Mouse (Mus musculus): Measurements from ENCODE around the gene Ubap1l. TPM values are rescaled to one million over a fixed set of nuclear protein-coding genes. Genes with fewer than 3 reads are reported as not detected.

Gene Ubap1l
- polyA plus RNA-seq, 1 experiment: 0.43 TPM

GRCm38 (mm10) chr9:65386373-65387140, 25.7 kb downstream of the Ubap1l start:
- no peak for TF ChIP-seq CTCF (IDR thresholded peaks at IDR 0.05; ENCODE audit: extremely low read depth, insufficient read length, insufficient replicate concordance, low read depth, low read length)
- TF ChIP-seq POLR2A (IDR thresholded peaks at IDR 0.05; ENCODE audit: low read depth, low read length): no peak
- no peak overlapping the region for H3K27ac ChIP-seq (ENCODE audit: insufficient read depth, low read depth, low read length)
- H3K4me3 ChIP-seq (ENCODE audit: low read depth, low read length): no peak overlapping the region
- peaks cover 10% of the 10 kb centered on the region; the same call in 1 of the 2 replicates for H3K27me3 ChIP-seq (ENCODE audit: control insufficient read depth, insufficient read depth, low read length)
- WGBS: 48% methylated on average over 8 of the region's 8 CpGs
- peaks cover 6% of the 10 kb centered on the region for H3K4me1 ChIP-seq (ENCODE audit: control insufficient read depth, insufficient read depth, insufficient read length, low read length)
- H3K36me3 ChIP-seq (ENCODE audit: control insufficient read depth, insufficient read depth, low read length): no peaks in the 10 kb centered on the region

GRCm38 (mm10) chr9:65390752-65391612, 30.1 kb downstream of the Ubap1l start:
- Histone ChIP-seq H3K27me3 (ENCODE audit: control insufficient read depth, insufficient read depth, low read length) (peaks cover 10% of the 10 kb centered on the region; the same call in 1 of the 2 replicates), H3K36me3 (ENCODE audit: control insufficient read depth, insufficient read depth, low read length) (no peaks in the 10 kb centered on the region), H3K27ac (ENCODE audit: insufficient read depth, low read depth, low read length) (no peak overlapping the region), H3K4me1 (ENCODE audit: control insufficient read depth, insufficient read depth, insufficient read length, low read length) (peaks cover 6% of the 10 kb centered on the region), H3K4me3 (ENCODE audit: low read depth, low read length) (peak overlapping the region; percentile 66)
- TF ChIP-seq CTCF (IDR thresholded peaks at IDR 0.05; ENCODE audit: extremely low read depth, insufficient read length, insufficient replicate concordance, low read depth, low read length) (no peak), POLR2A (IDR thresholded peaks at IDR 0.05; ENCODE audit: low read depth, low read length) (no peak)
- 13% methylated on average over 95 of the region's 96 CpGs for WGBS

GRCm38 (mm10) chr9:65391613-65391964, 30.7 kb downstream of the Ubap1l start, which contains the start of gene Kbtbd13:
Gene Kbtbd13 (minus strand): TSS chr9:65391652.
- Histone ChIP-seq H3K4me1 (ENCODE audit: control insufficient read depth, insufficient read depth, insufficient read length, low read length) (peaks cover 6% of the 10 kb centered on the region), H3K4me3 (ENCODE audit: low read depth, low read length) (peak within 1 kb of the TSS; percentile 66), H3K36me3 (ENCODE audit: control insufficient read depth, insufficient read depth, low read length) (no peaks in the 10 kb centered on the region), H3K27ac (ENCODE audit: insufficient read depth, low read depth, low read length) (no peak within 1 kb of the TSS), H3K27me3 (ENCODE audit: control insufficient read depth, insufficient read depth, low read length) (peaks cover 10% of the 10 kb centered on the region; the same call in 1 of the 2 replicates)
- 30% methylated on average over 8 of the region's 8 CpGs for WGBS
- no peak for TF ChIP-seq CTCF (IDR thresholded peaks at IDR 0.05; ENCODE audit: extremely low read depth, insufficient read length, insufficient replicate concordance, low read depth, low read length)
- no peak for TF ChIP-seq POLR2A (IDR thresholded peaks at IDR 0.05; ENCODE audit: low read depth, low read length)

- Histone ChIP-seq H3K27ac (ENCODE audit: insufficient read depth, low read depth, low read length) (no peak overlapping the region), H3K4me3 (ENCODE audit: low read depth, low read length) (no peak overlapping the region), H3K36me3 (ENCODE audit: control insufficient read depth, insufficient read depth, low read length) (no peaks in the 10 kb centered on the region), H3K27me3 (ENCODE audit: control insufficient read depth, insufficient read depth, low read length) (peaks cover 10% of the 10 kb centered on the region; the same call in 1 of the 2 replicates), H3K4me1 (ENCODE audit: control insufficient read depth, insufficient read depth, insufficient read length, low read length) (peaks cover 6% of the 10 kb centered on the region)
- TF ChIP-seq POLR2A (IDR thresholded peaks at IDR 0.05; ENCODE audit: low read depth, low read length) (no peak), CTCF (IDR thresholded peaks at IDR 0.05; ENCODE audit: extremely low read depth, insufficient read length, insufficient replicate concordance, low read depth, low read length) (peak; percentile 87; the same call in 1 of the 2 replicates)
- 13% methylated on average over 6 of the region's 6 CpGs for WGBS
Observed at GRCm38 (mm10) chr9:65392638-65393364, 32.0 kb downstream of the Ubap1l start.

GRCm38 (mm10) chr9:65393606-65394005, 32.8 kb downstream of the Ubap1l start:
- Histone ChIP-seq H3K4me1 (ENCODE audit: control insufficient read depth, insufficient read depth, insufficient read length, low read length) (peaks cover 13% of the 10 kb centered on the region), H3K27ac (ENCODE audit: insufficient read depth, low read depth, low read length) (no peak overlapping the region), H3K4me3 (ENCODE audit: low read depth, low read length) (no peak overlapping the region), H3K36me3 (ENCODE audit: control insufficient read depth, insufficient read depth, low read length) (no peaks in the 10 kb centered on the region), H3K27me3 (ENCODE audit: control insufficient read depth, insufficient read depth, low read length) (peaks cover 10% of the 10 kb centered on the region; the same call in 1 of the 2 replicates)
- TF ChIP-seq CTCF (IDR thresholded peaks at IDR 0.05; ENCODE audit: extremely low read depth, insufficient read length, insufficient replicate concordance, low read depth, low read length) (no peak), POLR2A (IDR thresholded peaks at IDR 0.05; ENCODE audit: low read depth, low read length) (no peak)
- 53% methylated on average over 2 of the region's 2 CpGs for WGBS

GRCm38 (mm10) chr9:65394360-65394759, 33.5 kb downstream of the Ubap1l start:
- TF ChIP-seq CTCF (IDR thresholded peaks at IDR 0.05; ENCODE audit: extremely low read depth, insufficient read length, insufficient replicate concordance, low read depth, low read length): no peak
- TF ChIP-seq POLR2A (IDR thresholded peaks at IDR 0.05; ENCODE audit: low read depth, low read length): no peak
- peaks cover 10% of the 10 kb centered on the region; the same call in 1 of the 2 replicates for H3K27me3 ChIP-seq (ENCODE audit: control insufficient read depth, insufficient read depth, low read length)
- WGBS: 62% methylated on average over 2 of the region's 2 CpGs

More at GRCm38 (mm10) chr9:65394360-65394759, 33.5 kb downstream of the Ubap1l start:
- Histone ChIP-seq H3K36me3 (ENCODE audit: control insufficient read depth, insufficient read depth, low read length) (no peaks in the 10 kb centered on the region), H3K4me1 (ENCODE audit: control insufficient read depth, insufficient read depth, insufficient read length, low read length) (peaks cover 13% of the 10 kb centered on the region), H3K27ac (ENCODE audit: insufficient read depth, low read depth, low read length) (no peak overlapping the region), H3K4me3 (ENCODE audit: low read depth, low read length) (no peak overlapping the region)
